Mouse (Mus musculus) Patski (cell line): Measurements from ENCODE around the gene Vmn1r104. TPM values are rescaled to one million over a fixed set of nuclear protein-coding genes. Genes with fewer than 3 reads are reported as not detected.
"Not testable (repeated sequence)": the region's sequence is repeated elsewhere in the genome, so short reads cannot be mapped to it uniquely, and the experiment has no call there.

Experiments
- ATAC-seq: fragments of 100-300 bp; one replicate; pipeline ENCODE4 v1.8.0; 2021
- CTCF ChIA-PET: fragments of 350-600 bp; sonication (Branson Sonifier 250); formaldehyde crosslinking; loops from one replicate; lab custom pipeline; 2022; ENCODE audit warnings: inconsistent platforms; lab: Charles Lee
- POLR2A ChIA-PET: fragments of 350-600 bp; sonication (Branson Sonifier 250); formaldehyde crosslinking; loops from one replicate; lab custom pipeline; 2022; ENCODE audit warnings: antibody characterized with exemption, inconsistent platforms; lab: Charles Lee
- DNase-seq: peaks from one replicate; pipeline ENCODE4 v3.0.0-alpha.2; 2011; ENCODE audit warnings: low read depth, low spot score
- H3K27me3 ChIP-seq: fragments of 371-371 bp; one replicate; pipeline ENCODE4 v1.5.1; 2021
- in situ Hi-C: fragments of 300-500 bp; cut with MboI; formaldehyde crosslinking; loops from 3 replicates; pipeline ENCODE4 v1.11.1; 2018; ENCODE audit warnings: low pct_unique_long_range_greater_than_20kb, mixed read lengths
- polyA plus RNA-seq: library from polyadenylated mRNA; unstranded; gene quantifications from one replicate; pipeline ENCODE4 v1.2.3, GENCODE M21; 2021

Vmn1r104 gene
- not detected for polyA plus RNA-seq

- H3K27me3 ChIP-seq, DNase-seq, in situ Hi-C loops, POLR2A ChIA-PET, CTCF ChIA-PET, ATAC-seq: not testable (repeated sequence)
Observed at GRCm38 (mm10) chr7:20533537-20533936, at the start of gene Vmn1r104. TSS of gene Vmn1r104 (plus strand) at chr7:20533837.

- CTCF ChIA-PET, H3K27me3 ChIP-seq, ATAC-seq, in situ Hi-C loops, POLR2A ChIA-PET, DNase-seq: not testable (repeated sequence)
Observed at GRCm38 (mm10) chr7:20510434-20510833, 23.2 kb upstream of the Vmn1r104 start, which contains the start of gene Vmn1r103. TSS of gene Vmn1r103 (minus strand) at chr7:20510534.

GRCm38 (mm10) chr7:20545657-20546056 is 12.0 kb downstream of the Vmn1r104 start, which contains the start of gene Gm5726:
TSS of gene Gm5726 (minus strand) at chr7:20545757.
- CTCF ChIA-PET, POLR2A ChIA-PET, DNase-seq, H3K27me3 ChIP-seq, ATAC-seq, in situ Hi-C loops: not testable (repeated sequence)

GRCm38 (mm10) chr7:20576141-20576540 is 42.5 kb downstream of the Vmn1r104 start, which contains the start of gene Gm4141:
TSS of gene Gm4141 (minus strand) at chr7:20576241.
- H3K27me3 ChIP-seq, in situ Hi-C loops, CTCF ChIA-PET, DNase-seq, POLR2A ChIA-PET, ATAC-seq: not testable (repeated sequence)

Other genes with a start within 250 kb of the Vmn1r104 start
- not detected for gene Gm4133, start 199.8 kb upstream of the Vmn1r104 start, polyA plus RNA-seq
- not detected for gene Gm5728, start 158.4 kb upstream of the Vmn1r104 start, polyA plus RNA-seq
- gene Vmn1r100, start 115.9 kb upstream of the Vmn1r104 start, polyA plus RNA-seq = not detected
- gene Vmn1r101, start 91.2 kb upstream of the Vmn1r104 start, polyA plus RNA-seq = not detected
- not detected for gene Gm10670, start 58.9 kb upstream of the Vmn1r104 start, polyA plus RNA-seq
- not detected for gene Vmn1r103, start 23.3 kb upstream of the Vmn1r104 start, polyA plus RNA-seq
- gene Gm5726, start 11.9 kb downstream of the Vmn1r104 start, polyA plus RNA-seq = not detected
- gene Gm4141, start 42.4 kb downstream of the Vmn1r104 start, polyA plus RNA-seq = not detected
- gene Gm4513, start 65.2 kb downstream of the Vmn1r104 start, polyA plus RNA-seq = not detected
- gene Vmn1r107, start 135.1 kb downstream of the Vmn1r104 start, polyA plus RNA-seq = not detected
- gene Vmn1r111, start 169.4 kb downstream of the Vmn1r104 start, polyA plus RNA-seq = not detected
- gene Gm10668, start 196.8 kb downstream of the Vmn1r104 start, polyA plus RNA-seq = not detected
- gene Vmn1r112, start 237.3 kb downstream of the Vmn1r104 start, polyA plus RNA-seq = not detected